Mouse (Mus musculus) layer of hippocampus, postnatal 36 days (tissue): ENCODE data around the gene Stxbp6. TPM values are rescaled to one million over a fixed set of nuclear protein-coding genes. Genes with fewer than 3 reads are reported as not detected.
"Not testable (repeated sequence)": the region's sequence is repeated elsewhere in the genome, so short reads cannot be mapped to it uniquely, and the experiment has no call there.

Source experiments
- DNase-seq, 2 experiments: peaks; one replicate each; pipeline ENCODE4 v3.0.0; 2022
- total RNA-seq, 2 experiments: library from RNA; stranded (reverse); gene quantifications; 2 replicates each; pipeline ENCODE4 v1.2.3; 2021

Stxbp6 gene
- total RNA-seq, result 10 to 100 TPM; 72.4 to 77.5 TPM

DNA sequence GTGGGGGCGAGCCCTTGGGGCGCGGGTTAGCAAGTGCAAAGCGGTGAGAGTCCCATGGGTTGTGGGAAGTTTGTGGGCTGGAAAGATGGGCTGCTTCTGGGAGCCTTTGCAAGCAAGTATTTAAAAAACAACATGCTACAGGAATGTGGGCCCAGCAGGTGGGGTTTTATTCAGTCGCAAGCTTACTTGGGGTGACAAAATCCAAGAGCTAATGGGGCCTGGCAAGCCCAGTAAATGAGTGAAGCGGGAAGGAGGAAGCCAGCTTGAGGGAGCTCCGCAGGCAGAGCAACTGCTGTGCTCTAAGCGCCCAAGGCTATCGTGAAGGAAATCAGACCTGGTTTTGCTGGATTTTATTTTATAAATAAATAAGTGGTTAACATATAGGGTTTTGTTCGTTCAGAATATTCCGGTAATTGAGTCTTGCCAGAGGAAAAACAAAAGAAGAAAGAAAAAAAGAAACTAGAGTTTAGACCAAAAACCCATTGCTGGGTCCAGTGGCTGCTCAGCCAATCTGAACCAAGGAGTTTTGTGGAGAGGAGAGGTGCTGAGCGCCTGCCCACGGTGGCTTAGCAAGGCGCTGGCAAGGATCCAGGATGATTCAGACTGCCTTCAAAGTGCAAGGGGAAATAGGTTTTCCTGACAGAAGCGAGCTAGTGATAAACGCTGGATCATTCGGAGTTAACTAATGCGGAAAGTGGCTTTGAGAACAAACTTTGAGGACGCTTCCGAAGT, at the start of gene Stxbp6:
Gene Stxbp6, minus strand, starts transcription at position 99 of the 732 bp plus-strand sequence.
- DNase-seq, result peak; percentile 26 to 35

DNA sequence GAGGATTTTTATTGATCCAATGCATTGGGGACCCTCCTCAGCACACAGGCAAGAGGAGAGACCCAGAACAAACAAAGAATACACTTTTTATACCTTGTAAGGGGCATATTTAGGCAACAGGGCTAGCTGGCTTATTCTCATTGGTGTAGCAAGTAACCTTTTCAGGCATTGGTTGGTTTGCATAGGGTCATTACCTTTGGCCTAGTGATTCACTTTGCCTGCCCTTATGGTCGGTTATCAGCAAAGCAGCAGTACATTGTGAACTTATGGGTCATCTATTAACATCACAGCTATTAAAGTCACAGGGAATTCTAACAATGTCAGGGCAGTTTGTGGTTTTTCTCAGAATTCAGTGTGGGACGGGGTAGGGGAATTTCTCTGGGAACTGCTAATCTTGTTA, 28.4 kb upstream of the Stxbp6 start:
- DNase-seq, result not testable (repeated sequence)

DNA sequence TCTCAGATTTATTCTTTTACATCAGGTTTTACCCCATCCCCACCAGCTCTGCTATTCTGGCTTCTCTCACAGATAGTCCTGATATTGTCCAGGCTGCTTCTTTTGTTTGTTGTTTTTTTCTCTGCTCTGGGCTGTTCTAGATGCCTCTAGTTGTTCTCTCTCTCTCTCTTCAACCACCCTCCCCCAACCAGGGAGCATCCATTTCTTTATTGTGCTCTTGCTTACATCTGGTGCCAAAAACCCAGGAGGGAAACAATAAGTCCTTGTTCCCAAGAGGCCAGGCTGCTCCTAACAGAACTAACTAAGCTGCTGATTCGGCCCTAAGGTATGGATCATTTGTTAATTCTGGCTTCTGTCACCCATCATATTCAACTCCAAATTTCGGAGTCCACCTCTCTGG, 19.2 kb upstream of the Stxbp6 start:
- no peak for DNase-seq

DNA sequence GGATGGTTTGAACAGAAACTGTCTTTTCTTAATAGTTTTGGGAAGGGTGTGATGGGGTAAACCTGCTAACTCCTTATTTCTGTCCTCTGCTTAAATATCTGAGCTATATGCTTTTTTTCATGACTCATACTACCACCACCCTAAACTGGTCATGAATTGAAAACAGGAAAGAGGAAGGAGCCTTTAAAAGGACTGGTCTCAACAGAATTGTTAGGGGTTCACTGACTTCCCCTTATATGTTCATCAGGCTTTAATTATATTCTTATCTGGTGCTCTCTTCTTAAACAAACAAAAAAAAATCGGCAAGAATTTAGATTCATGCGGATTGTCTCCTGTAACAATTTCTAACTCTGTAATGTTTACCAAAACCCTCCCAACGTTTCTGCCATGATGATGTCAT, 17.9 kb upstream of the Stxbp6 start:
- no peak for DNase-seq

DNA sequence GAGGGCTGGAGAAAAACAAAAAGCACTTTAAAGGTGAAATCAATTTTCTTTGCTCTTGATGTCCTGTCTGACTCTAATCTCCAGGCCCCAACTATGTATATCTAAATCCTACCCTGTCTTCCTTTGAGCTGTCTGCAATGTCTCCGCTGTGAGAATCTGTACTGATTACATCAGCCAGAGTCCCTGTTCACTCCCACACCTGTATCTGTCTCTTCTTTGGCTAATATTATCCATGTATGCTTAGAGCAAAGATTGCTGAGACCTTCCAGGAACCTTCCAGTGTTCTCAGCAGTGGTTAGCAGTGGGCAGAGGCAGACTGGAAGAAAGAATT, 8.6 kb upstream of the Stxbp6 start:
- DNase-seq, result no peak

DNA sequence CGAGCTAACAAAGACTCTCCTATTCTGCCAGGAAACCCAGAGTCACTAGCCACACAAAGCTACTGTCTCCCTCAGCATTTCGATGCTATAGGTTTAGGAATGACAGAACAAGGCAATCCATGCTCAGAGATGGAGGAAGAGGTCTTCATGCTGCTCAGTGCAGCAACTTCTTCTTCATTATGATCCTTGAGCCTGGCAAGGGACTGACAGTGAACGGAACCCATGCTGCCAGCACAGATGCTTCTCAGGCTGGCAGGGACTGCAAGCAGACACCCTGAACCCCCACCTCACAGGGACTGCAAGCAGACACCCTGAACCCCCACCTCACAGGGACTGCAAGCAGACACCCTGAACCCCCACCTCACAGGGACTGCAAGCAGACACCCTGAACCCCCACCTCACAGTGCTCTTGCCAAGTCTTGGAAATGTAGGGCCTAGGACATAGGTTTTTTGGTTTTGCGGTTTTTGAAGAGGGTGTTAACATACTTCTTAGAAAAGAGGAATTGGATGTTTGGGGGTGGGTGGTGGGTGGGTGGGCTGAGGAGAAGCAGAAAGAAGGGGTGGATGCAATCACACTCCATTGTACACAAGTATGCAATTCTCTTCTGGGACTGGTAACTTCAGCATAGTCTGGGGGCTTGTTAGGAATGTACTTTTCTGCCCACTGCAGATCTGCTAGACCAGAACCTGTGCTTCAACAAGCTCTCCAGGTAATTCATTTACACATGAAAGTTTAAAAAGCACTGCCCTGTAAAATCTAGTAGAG, 8.1 kb upstream of the Stxbp6 start:
- DNase-seq, result no peak

DNA sequence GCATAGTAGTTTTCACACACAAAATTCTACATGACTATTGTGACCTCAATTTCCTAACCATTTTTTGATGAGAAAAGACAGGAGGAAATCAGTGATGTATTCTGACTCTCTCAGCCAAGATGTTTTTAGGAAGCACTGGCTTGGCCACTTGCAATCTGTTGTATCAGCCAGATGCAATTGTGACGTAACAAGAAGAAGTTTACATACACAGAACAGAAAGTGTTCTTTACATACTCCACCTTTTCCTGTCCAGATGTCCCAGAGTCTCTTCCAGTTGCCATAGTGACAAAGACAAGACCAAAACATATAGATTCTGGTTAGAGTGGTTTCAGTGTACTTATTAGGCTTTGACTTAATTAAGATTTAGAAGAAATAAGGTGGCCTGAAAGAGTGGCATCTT, 7.1 kb upstream of the Stxbp6 start:
- no peak for DNase-seq

DNA sequence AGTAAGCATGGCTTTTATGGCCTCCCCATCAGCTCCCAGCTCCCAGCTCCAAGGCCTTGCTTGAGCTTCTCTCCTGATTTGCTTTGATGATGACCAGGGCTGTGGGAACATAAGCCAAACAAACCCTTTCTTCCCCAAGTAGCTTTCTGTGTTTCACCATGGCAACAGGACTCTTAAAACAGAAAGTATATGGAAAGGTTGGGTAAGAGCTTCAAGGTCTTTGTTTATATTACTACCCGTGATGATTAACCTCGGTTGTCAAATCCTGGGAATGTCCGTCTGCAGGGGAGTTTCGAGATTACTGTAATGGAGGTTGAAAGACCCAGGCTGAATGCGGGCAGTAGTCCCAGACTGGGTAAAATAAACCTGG, 6.2 kb upstream of the Stxbp6 start:
- no peak for DNase-seq

DNA sequence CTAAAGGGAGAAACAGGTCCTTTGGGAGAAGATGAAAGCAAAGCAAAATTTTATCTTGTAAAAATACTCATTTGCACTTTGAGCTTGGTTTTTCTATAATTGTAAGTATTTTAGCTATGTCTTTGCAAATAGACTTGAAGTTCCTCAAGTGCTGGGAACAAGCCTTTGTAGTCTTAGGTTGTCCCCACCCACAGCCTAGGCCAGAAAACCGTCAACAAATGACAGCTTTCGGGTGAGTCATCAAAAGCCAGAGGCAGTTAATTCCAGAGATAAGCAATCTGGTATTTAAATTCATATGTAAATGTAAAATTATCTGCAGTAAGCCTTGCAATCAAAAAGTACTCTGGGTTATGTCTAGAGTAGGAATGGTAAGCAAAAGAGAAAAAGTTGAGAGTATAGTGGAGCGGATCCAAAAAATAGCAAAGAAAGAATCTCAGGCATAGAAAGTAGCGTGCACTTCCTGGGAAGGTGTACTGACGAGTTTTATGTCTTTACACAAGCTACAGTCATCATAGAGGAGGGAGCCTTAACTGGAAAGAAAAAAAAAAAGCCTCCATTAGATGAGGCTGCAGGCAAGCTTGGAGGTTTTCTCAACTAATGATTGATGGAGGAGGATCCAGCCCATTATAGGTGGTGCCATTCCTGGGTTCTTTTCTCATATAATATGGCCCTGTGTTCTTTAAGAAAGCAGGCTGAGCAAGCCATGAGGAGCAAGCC, 5.7 kb upstream of the Stxbp6 start:
- DNase-seq, result no peak

DNA sequence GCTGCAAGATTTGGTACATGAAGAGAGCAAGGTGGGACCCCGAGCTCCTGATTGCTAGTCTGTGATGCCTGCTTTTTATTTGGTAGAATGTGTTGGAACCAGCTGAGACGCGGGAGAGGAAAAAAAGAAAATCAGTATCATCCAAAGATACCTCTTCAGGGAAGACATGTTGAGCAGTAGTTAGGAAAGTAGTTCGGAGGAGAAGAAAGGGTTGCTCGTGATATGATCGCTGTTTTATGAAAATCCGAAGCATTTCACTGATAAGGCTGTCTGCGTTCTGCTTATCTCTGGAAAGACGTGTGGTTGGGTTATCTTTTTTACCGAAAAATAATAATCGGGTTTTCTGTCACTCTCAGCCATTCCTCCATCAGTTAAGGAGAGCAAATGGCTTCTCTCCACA, 1.1 kb upstream of the Stxbp6 start:
- DNase-seq, result no peak

DNA sequence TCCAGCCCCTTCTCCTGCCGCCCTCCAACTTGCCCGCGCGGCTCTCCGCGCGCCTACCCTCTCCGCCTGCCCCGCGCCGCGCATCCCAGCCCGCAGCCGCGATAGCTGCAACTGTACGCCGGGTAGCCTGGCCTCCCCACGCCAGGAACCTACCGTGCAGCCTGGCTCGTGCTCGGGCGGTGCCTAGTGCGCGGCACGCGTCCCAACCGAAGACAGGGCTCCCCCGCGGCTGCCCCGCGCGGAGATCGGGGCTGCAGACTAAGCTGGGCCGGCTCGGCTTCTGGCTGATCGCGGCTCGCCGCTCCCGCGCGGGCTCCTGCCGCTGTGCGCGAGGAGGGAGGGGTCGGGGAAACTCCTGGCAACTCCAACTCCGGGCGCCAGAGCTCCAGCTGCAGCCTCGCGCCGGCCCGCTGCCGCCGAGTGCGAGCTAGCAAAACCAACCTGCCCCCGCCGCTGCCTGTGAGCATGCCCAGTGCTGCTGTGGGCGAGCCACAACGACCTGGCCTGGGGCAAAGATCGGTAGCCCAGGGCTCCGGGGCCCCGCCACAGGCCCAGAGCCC, 387 bp downstream of the Stxbp6 start:
- DNase-seq, result peak; percentile 80

DNA sequence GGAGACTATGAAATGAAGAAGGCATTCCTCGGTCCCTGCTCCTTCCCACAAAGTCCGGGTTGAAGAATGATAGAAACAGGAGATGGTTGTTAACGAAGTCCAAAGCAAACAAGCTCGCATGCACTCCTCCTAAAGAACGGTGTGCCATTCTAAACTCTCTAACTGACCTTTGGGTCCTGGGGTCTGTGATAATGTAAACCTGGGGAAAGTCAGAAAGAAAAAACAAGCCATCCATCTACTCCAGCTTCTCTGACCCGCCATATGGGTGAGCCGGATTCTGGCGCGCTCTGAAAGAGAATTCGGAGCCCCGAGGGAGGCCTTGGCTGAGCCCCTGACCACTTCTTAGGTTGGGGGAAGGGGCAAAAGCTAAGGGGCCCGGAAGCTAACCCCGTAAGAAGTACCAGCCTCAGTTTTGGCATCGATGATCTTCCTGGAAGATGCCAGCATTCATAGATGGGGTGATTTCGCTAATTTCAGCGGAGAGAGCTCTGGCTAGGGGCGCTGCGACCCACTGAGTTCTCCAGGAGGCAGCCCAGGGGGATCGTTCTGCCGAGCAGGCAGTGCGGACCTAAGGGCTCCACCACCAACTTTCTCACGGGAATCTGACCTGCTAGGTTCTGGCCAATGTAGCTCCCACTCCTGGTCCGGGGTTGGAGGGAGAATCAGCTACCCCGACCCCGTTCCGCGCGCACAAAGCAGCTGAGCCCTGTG, 1.0 kb downstream of the Stxbp6 start:
- peak in 1 of 2 experiments; percentile 16 for DNase-seq

DNA sequence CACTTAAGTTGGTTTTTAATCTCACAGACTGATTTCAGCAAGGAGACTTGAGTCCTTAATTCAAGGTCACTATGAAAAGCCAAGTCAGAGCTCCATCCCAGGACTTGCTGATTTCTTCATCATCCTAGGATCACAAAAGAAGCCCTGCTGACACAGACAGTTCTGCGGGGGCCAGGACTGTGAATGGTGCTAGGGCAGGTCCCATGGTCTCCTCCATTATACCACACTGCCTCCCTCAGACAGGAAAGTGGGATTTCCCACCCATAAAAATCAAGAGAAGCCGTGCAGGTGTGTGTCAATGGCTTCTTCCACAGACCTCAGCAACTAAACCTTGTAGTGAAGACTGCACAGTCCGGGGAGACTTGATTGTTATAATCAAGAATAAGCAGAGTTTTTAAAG, 2.3 kb downstream of the Stxbp6 start:
- no peak for DNase-seq

DNA sequence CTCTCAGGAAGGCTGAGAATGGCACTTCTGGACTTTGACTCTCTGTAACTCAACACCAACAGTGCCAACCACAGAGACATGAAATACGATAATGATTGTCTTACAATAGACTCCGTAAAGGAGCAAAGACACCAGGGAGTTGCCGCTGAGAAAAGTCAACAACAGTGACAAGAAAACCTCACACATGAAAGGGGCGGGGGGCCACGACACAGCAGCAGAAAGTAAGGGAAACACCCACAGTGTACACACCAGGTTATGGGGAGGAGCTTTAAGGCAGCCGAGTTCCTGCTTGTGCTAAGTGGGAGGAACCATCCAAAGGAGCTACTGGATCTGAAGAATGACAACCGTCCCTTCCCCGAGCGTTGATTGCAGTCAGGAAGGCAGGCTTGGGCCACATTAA, 4.3 kb downstream of the Stxbp6 start:
- DNase-seq, result no peak

DNA sequence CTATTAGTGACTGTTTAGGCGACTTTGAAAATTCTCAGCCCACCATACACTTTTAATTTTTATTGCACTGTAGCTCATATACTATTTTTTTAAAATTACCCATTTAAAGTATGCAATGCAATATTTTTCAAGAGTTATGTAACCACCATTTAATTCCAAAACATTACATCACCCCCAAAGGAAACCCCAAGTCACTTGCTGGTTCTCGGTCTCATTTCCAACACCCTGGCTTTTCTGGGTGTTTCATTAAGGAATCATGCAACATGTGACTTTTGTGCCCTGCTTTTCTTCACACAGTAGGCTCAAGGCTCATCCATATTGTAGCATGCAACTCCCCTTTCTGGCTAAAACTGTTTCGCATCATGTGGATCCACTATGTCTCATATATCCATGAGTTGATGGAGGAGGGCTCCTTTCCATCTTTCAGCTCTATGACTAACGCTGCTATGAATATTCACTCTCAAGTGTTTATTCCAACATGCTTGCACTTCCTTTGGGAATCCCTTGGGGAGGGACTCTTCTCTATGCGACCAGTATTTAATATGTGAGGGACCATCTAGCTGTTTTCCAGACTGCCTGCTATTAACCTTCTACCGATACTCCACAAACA, 6.3 kb downstream of the Stxbp6 start:
- no peak for DNase-seq

DNA sequence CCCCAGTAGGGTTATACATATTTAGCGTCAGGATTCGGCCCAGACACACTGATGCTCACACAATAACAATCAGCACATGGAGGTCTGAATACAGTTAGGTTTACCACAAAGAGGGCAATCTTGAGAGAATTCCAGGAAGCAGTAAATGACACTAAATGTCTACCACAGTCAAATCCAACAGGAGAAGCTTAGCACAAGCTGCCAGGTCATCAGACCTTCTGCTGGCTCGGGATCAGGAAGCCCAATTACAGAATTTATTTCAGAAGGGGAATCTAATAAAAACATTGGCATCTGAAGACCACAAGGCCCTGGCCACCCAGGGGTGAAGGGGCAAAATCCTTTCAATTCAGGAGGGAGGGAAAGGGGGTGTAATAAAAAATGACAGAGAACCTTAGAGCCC, 6.8 kb downstream of the Stxbp6 start:
- no peak for DNase-seq

DNA sequence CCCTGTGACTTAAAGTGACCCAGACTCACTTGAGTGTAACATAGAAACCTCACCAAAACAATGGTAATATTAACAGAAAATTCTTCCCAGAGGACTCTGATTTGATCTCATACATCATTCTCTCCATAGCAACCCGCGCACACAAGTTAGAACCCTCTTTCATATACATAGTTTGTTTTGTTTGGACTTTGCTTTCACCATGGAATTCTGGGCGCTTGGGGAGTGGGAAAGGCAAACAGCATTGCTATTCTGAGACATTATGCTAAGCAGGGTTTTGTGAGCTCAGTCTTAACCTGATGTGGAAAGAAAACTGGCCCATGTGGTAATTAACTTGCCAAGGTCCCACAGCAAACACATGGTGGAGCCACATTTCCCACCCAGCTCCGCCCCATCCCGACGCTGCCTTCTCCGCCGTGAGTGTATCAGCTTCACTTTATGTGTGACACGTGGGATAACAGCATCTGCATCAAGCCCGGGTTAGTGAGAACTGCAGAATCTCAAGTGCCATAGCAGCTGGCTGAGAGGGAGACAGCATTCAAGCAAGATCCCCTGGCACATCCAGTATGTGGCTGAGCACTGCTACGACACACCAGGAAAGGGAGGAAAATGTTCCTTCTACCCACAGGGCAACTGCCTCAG, 7.3 kb downstream of the Stxbp6 start:
- no peak for DNase-seq

DNA sequence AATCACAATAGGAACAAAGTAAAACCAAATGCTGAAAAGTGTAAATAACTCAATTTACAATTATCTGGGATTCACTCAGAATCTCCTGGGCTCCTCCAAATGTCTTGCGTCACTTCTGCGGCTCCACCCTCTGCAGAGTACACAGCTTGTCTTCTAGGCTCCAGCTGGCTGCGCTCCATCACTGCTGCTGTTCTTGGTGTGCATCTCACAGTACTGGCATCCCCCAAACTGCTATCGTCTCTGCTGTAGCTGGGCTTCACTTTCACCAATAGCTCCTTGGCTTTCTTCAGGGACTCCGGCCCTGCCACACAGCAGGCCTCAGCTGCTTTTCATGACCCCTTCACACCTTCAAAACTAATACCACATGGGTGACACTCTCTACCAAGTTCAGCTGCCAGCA, 10.9 kb downstream of the Stxbp6 start:
- no peak for DNase-seq

DNA sequence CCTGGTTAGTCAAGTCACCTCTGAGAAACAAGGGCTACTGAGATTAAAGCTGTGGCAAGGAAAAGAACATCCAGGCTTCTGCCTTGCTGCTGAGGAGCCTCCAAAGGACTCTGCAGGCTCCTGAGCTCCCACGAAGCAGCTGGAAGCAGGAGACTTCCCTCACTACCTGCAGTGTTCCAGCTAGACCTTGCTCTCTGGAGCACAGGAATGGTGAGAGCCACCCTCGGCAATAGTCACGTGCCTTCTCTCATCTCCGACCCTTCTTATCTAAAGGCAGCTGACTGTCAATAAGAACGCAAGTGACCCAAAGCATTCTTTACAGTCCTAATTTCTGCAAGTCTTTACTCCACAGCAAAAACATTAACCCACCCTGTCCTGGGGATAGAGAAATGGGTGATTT, 13.2 kb downstream of the Stxbp6 start:
- DNase-seq, result no peak

DNA sequence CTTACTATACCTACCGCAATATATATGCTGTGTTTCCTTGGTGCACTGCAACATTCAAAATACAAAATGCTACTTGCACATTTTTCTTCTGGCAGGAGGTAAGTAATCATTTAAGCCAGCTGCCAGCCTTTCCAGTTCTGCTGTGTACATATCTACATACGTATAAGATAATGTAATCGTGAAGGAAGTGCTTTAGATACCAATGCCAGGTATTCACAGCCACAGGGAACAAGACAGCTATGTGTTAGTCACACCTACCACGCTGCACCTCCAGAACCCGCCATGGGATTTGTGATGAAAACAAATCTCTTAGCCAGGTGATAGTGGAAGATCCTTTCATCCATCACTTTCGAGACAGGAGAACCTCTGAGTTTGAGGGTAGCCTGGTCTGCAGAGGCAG, 13.7 kb downstream of the Stxbp6 start:
- no peak for DNase-seq

DNA sequence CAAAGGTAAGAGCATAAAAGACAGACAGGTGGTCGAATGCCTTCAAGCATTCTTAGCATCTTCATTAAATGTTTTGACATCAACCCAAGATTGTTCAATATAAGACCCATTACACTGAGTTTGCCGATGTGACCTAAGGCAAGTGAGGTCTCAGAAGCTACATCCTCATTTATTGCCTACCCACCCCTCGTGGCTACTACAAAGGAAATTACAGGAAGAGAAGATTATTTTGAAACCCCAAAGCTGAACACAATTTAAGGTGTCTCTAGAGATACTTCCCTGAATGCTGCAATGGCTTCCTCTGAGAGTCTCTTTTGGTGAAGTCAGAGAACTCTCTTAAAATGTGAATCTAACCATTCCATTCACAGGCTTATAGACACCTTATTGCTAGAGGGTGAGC, 16.5 kb downstream of the Stxbp6 start:
- no peak for DNase-seq

DNA sequence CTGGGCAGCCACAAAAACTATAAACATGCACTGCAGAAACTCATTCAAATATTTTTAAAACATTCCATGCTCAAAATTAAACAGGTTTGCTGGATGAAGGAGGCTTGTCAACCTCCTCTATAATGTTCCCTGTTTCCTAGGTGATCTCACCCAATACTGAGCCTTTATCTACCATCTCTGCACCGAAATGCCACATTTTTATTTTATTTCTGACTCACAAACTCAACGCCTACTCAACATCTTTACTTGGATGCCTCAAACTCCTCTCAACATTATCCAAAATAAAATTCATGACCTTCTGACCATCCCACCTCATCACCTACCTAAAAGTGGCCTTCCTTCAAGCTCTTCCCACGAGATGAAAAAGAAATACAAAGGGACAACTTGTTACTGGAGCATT, 18.1 kb downstream of the Stxbp6 start:
- no peak for DNase-seq
